Mouse (Mus musculus) intestine, postnatal 0 days (tissue): ENCODE measurements at regions not wholly inside any gene's neighbourhood (a gene's known extent, or its start where the extent isn't known, plus 50 kb on each side); places are given as distances from the start of the nearest gene placed in this dataset.

Experiments
- ATAC-seq: fragments of 200-750 bp; cut with Nextera tagmentation; 2 replicates; pipeline ENCODE4 v1.8.0; 2017; ENCODE audit warnings: mild to moderate bottlenecking, moderate TSS enrichment, moderate library complexity
- H3K27ac ChIP-seq: fragments of 300-500 bp; sonication (generic); 2 replicates; pipeline ENCODE4 v1.5.1; 2014; ENCODE audit warnings: mild to moderate bottlenecking, low read depth, low read length, moderate library complexity
- H3K27me3 ChIP-seq: fragments of 300-500 bp; sonication (generic); replicated peaks from 2 replicates; pipeline ENCODE4 v1.6.1; 2014; ENCODE audit warnings: low read length, mixed read lengths; ENCODE audit not compliant: control insufficient read depth, insufficient read depth
- H3K36me3 ChIP-seq: fragments of 300-500 bp; sonication (generic); 2 replicates; pipeline ENCODE4 v1.6.1; 2014; ENCODE audit warnings: mild to moderate bottlenecking, moderate library complexity; ENCODE audit not compliant: control insufficient read depth, insufficient read depth
- H3K4me1 ChIP-seq: fragments of 300-500 bp; sonication (generic); replicated peaks from 2 replicates; pipeline ENCODE4 v1.6.1; 2014; ENCODE audit warnings: antibody characterized with exemption, low read length, mixed read lengths; ENCODE audit not compliant: control insufficient read depth, insufficient read depth
- H3K4me2 ChIP-seq: fragments of 300-500 bp; sonication (generic); replicated peaks from 2 replicates; pipeline ENCODE4 v1.6.1; 2014; ENCODE audit warnings: low read depth, mild to moderate bottlenecking, moderate library complexity
- H3K4me3 ChIP-seq: fragments of 300-500 bp; sonication (generic); 2 replicates; pipeline ENCODE4 v1.5.1; 2014; ENCODE audit warnings: low read depth, low read length
- H3K9ac ChIP-seq: fragments of 300-500 bp; sonication (generic); 2 replicates; pipeline ENCODE4 v1.6.1; 2014; ENCODE audit warnings: mild to moderate bottlenecking, low read depth, low read length
- H3K9me3 ChIP-seq: fragments of 300-500 bp; sonication (generic); 2 replicates; pipeline ENCODE4 v1.6.1; 2016; ENCODE audit warnings: mixed run types; ENCODE audit not compliant: control insufficient read depth
- CTCF ChIP-seq: sonication (generic); IDR thresholded peaks from 2 replicates; pipeline ENCODE4 v1.5.1; 2016; ENCODE audit warnings: low read depth, mild to moderate bottlenecking, control low read depth, antibody characterized with exemption, moderate library complexity
- WGBS: fragments of 180-500 bp; shearing (Covaris S2); extraction: QIAGEN DNeasy Blood & Tissue Kit; methylation state at CpG from one replicate; pipeline ENCODE4 v1.1.7; 2014; 5-methylcytosine and 5-hydroxymethylcytosine counted together

DNA sequence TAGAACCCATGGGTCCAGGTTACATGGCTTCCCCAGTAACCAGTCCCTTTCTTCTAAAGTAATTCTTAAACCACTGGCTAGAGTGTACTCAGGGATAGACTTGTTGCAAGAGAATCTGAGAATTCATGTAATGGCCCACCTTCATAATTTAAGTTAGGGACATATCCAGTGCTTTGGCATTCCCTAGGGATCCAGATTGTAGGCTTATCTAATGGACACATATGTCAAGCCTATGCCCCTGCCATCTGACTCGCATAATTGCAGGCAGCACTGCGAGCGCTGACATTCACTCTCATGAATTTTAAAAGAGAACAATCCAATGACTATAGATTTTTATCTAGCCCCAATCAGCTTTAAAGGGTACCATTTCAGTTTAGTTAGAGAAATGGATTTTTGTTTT lies 518.1 kb upstream of the Tusc1 start:
- no peaks in the 10 kb centered on the region for H3K27me3 ChIP-seq
- no peak for TF ChIP-seq CTCF
- H3K9ac ChIP-seq, result no peak overlapping the region
- H3K4me2 ChIP-seq, result no peak overlapping the region
- H3K4me1 ChIP-seq, result no peaks in the 10 kb centered on the region
- no peak overlapping the region for H3K27ac ChIP-seq
- no peak for ATAC-seq
- H3K9me3 ChIP-seq, result no peaks in the 10 kb centered on the region
- no peaks in the 10 kb centered on the region for H3K36me3 ChIP-seq
- no peak overlapping the region for H3K4me3 ChIP-seq
- WGBS, result 94% methylated on average over 3 of the region's 3 CpGs

- Histone ChIP-seq H3K27me3 (no peaks in the 10 kb centered on the region), H3K4me3 (no peak overlapping the region), H3K4me1 (no peaks in the 10 kb centered on the region), H3K9me3 (no peaks in the 10 kb centered on the region), H3K27ac (no peak overlapping the region), H3K36me3 (no peaks in the 10 kb centered on the region), H3K4me2 (no peak overlapping the region), H3K9ac (no peak overlapping the region)
- ATAC-seq, result no peak
- TF ChIP-seq CTCF, result no peak
- 60% methylated on average over 3 of the region's 3 CpGs for WGBS
These were observed 513.9 kb upstream of the Tusc1 start for GRCm38 (mm10) chr4:93849178-93849577.

GRCm38 (mm10) chr4:93830701-93831100 lies 495.4 kb upstream of the Tusc1 start:
- Histone ChIP-seq H3K27ac (no peak overlapping the region), H3K4me2 (no peak overlapping the region), H3K27me3 (no peaks in the 10 kb centered on the region), H3K4me3 (no peak overlapping the region), H3K9me3 (no peaks in the 10 kb centered on the region), H3K9ac (no peak overlapping the region), H3K36me3 (no peaks in the 10 kb centered on the region), H3K4me1 (no peaks in the 10 kb centered on the region)
- TF ChIP-seq CTCF, result no peak
- no peak for ATAC-seq

DNA sequence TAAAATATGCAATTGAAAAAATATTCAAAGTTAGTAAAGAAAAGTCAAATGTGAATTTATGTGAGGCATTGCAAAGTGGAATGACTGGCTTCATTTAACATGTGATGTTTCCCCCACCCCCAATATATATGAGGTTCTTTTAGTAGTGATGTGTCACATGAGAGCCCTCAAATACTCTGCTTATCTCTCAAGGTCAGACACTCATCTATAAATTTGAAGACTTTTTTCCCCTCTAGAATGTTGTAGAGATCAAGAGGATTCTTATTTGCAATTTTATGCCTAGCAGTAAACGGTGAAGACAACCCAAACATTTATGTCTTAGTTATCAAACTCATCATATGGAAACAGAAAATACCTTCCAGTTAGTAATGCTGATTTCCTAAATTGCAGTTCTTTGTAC lies 457.8 kb upstream of the Tusc1 start:
- ATAC-seq, result no peak
- no peaks in the 10 kb centered on the region for H3K27me3 ChIP-seq
- WGBS, result 81% methylated on average over 1 of the region's 1 CpGs
- no peak overlapping the region for H3K9ac ChIP-seq
- H3K27ac ChIP-seq, result no peak overlapping the region
- no peaks in the 10 kb centered on the region for H3K4me1 ChIP-seq
- no peaks in the 10 kb centered on the region for H3K9me3 ChIP-seq
- no peak overlapping the region for H3K4me2 ChIP-seq
- no peak overlapping the region for H3K4me3 ChIP-seq
- no peaks in the 10 kb centered on the region for H3K36me3 ChIP-seq
- no peak for TF ChIP-seq CTCF

DNA sequence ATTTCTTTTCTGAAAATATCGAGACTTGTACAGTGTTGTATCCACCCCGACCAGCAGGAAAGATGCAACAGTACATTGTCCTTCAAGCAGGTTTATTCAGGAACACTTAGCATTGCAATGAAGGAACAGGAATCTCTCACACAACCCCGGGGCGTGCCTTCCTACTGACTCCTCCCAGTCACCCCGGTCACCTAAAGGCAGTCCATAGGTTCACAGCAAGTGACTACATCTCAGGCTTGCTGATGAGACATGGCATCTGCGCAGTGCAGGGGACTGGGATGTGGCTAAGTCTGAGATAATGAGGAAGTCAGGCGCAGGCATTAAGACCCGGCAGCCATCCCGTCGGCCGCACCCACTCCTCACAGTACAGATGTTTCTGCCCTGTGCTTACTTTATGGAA lies 454.8 kb upstream of the Tusc1 start:
- no peak for TF ChIP-seq CTCF
- no peak overlapping the region for H3K9ac ChIP-seq
- no peaks in the 10 kb centered on the region for H3K4me1 ChIP-seq
- no peak overlapping the region for H3K27ac ChIP-seq
- 78% methylated on average over 11 of the region's 11 CpGs for WGBS
- no peaks in the 10 kb centered on the region for H3K27me3 ChIP-seq
- no peaks in the 10 kb centered on the region for H3K36me3 ChIP-seq
- no peak overlapping the region for H3K4me2 ChIP-seq
- no peak for ATAC-seq
- H3K9me3 ChIP-seq, result 0 out of 2 replicates have a peak, but pooled peaks cover 4% of the 10 kb centered on the region
- no peak overlapping the region for H3K4me3 ChIP-seq

GRCm38 (mm10) chr4:93754497-93754896 lies 419.2 kb upstream of the Tusc1 start:
- no peak overlapping the region for H3K9ac ChIP-seq
- H3K4me2 ChIP-seq, result no peak overlapping the region
- H3K9me3 ChIP-seq, result no peaks in the 10 kb centered on the region
- H3K27ac ChIP-seq, result no peak overlapping the region
- TF ChIP-seq CTCF, result no peak
- 91% methylated on average over 2 of the region's 2 CpGs for WGBS
- no peaks in the 10 kb centered on the region for H3K36me3 ChIP-seq
- H3K4me1 ChIP-seq, result no peaks in the 10 kb centered on the region
- H3K4me3 ChIP-seq, result no peak overlapping the region
- ATAC-seq, result no peak
- no peaks in the 10 kb centered on the region for H3K27me3 ChIP-seq

DNA sequence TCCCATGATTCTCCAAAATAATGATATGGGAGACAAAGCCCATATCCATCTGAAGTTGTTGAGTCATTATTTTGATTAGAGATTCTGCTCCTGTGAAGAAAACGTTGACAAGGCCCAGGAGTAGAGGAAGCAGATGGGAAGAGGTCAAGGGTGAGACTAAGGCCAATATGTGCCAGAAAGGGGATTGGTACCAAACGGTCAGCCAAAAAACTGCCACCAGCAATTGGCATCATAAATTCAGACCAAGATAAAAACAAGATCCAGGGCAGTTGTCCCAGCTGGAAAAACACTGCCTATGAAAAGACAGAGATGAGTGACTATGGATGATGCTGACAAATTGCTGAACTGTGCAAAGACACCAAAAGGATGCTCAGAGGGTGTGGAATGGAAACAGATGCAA lies 411.0 kb upstream of the Tusc1 start:
- Histone ChIP-seq H3K36me3 (no peaks in the 10 kb centered on the region), H3K27me3 (no peaks in the 10 kb centered on the region), H3K9ac (no peak overlapping the region), H3K4me3 (no peak overlapping the region), H3K4me2 (no peak overlapping the region), H3K4me1 (no peaks in the 10 kb centered on the region), H3K27ac (no peak overlapping the region), H3K9me3 (no peaks in the 10 kb centered on the region)
- ATAC-seq, result no peak
- no peak for TF ChIP-seq CTCF
- 53% methylated on average over 2 of the region's 2 CpGs for WGBS
